Mouse (Mus musculus): Measurements from ENCODE around the gene Kcnn4. TPM values are rescaled to one million over a fixed set of nuclear protein-coding genes. Genes with fewer than 3 reads are reported as not detected.
A peak's percentile ranks its signal among the peaks of the same experiment; 100 is the strongest.

Gene Kcnn4
- polyA plus RNA-seq, 1 experiment from 2014 or later: 3.8 TPM

DNA sequence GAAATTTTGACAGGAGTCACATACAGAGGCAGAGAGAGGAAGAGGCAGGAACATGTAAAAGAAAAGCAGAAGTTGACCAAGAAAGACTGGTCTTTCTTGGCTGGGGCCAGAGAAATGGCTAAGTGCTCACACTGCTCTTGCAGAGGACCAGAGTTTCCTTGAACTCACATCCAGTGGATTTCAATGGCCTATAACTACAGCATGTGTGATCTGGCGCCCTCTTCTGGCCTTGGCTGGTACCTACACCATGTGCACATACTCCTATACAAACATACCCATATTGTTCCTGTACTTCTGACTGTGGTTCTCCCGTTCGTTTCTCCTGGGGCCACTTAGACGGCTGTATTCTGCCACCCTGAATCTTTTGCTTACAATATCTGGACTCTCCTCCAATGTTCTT lies 9.1 kb upstream of the Kcnn4 start:
- Histone ChIP-seq H3K27ac (ENCODE audit: low read depth, low read length) (no peak overlapping the region), H3K9me3 (ENCODE audit: control insufficient read depth, low read length) (peaks cover 3% of the 10 kb centered on the region; the same call in 1 of the 2 replicates), H3K9ac (ENCODE audit: low read length) (no peak overlapping the region), H3K27me3 (ENCODE audit: control insufficient read depth, insufficient read depth, low read length) (no peaks in the 10 kb centered on the region), H3K4me3 (ENCODE audit: low read depth, low read length) (no peak overlapping the region), H3K4me2 (ENCODE audit: low read depth) (no peak overlapping the region), H3K4me1 (ENCODE audit: control insufficient read depth, insufficient read depth, low read length) (no peaks in the 10 kb centered on the region), H3K36me3 (ENCODE audit: control insufficient read depth, insufficient read depth, low read length) (no peaks in the 10 kb centered on the region)
- DNase-seq (ENCODE audit: low spot score) (no peak), ATAC-seq (ENCODE audit: insufficient read depth, low FRiP score, low TSS enrichment) (no peak)
- WGBS: 74% methylated on average over 4 of the region's 4 CpGs

DNA sequence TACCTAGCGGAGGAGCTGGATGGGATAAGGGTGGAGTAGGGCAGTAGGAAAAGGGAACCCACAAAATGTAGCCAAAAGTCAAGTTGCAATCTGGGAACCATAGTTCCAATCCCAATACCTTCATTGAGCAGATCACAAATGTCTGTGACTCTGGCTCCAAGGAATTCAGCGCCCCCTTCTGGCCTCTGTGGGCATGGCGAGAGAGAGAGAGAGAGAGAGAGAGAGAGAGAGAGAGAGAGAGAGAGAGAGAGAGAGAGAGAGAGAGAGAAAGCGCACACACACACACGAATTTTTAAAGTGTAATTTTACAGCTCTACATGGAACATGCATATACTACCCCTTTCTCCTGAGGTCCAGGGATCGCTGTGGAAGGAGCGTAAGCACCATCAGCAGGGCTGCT lies 6.8 kb upstream of the Kcnn4 start:
- ATAC-seq (ENCODE audit: insufficient read depth, low FRiP score, low TSS enrichment) (no peak), DNase-seq (ENCODE audit: low spot score) (peak; percentile 57)
- H3K4me3 ChIP-seq (ENCODE audit: low read depth, low read length): no peak overlapping the region
- H3K27me3 ChIP-seq (ENCODE audit: control insufficient read depth, insufficient read depth, low read length): no peaks in the 10 kb centered on the region
- no peak overlapping the region for H3K4me2 ChIP-seq (ENCODE audit: low read depth)
- no peak overlapping the region for H3K9ac ChIP-seq (ENCODE audit: low read length)
- 30% methylated on average over 7 of the region's 7 CpGs for WGBS
- no peak overlapping the region for H3K27ac ChIP-seq (ENCODE audit: low read depth, low read length)
- no peaks in the 10 kb centered on the region for H3K4me1 ChIP-seq (ENCODE audit: control insufficient read depth, insufficient read depth, low read length)
- H3K9me3 ChIP-seq (ENCODE audit: control insufficient read depth, low read length): no peaks in the 10 kb centered on the region
- no peaks in the 10 kb centered on the region for H3K36me3 ChIP-seq (ENCODE audit: control insufficient read depth, insufficient read depth, low read length)

DNA sequence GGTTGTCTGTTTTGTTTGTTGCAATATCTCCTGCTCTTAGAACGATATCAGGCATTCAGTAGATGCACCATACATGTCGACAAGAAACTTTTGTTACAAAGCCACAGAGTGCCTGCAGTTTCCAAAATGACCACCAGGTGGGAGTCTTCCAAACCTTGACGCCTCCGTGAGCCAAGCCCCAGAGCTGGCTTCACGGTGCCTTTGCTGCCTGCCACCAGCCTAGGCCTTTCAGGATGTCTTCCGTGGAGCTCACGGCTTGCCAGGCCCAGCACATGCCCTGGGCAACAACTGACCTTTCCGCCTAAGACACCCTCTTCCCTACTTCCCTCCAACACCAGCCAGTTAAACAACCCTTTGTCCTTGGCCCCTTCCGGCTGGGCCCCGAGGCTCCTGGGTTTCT lies 5.2 kb upstream of the Kcnn4 start:
- Histone ChIP-seq H3K4me2 (ENCODE audit: low read depth) (no peak overlapping the region), H3K4me3 (ENCODE audit: low read depth, low read length) (no peak overlapping the region), H3K4me1 (ENCODE audit: control insufficient read depth, insufficient read depth, low read length) (no peaks in the 10 kb centered on the region), H3K27ac (ENCODE audit: low read depth, low read length) (no peak overlapping the region), H3K9ac (ENCODE audit: low read length) (no peak overlapping the region), H3K27me3 (ENCODE audit: control insufficient read depth, insufficient read depth, low read length) (no peaks in the 10 kb centered on the region), H3K36me3 (ENCODE audit: control insufficient read depth, insufficient read depth, low read length) (no peaks in the 10 kb centered on the region), H3K9me3 (ENCODE audit: control insufficient read depth, low read length) (no peaks in the 10 kb centered on the region)
- 25% methylated on average over 10 of the region's 10 CpGs for WGBS
- peak; percentile 43 for ATAC-seq (ENCODE audit: insufficient read depth, low FRiP score, low TSS enrichment)
- DNase-seq (ENCODE audit: low spot score): peak; percentile 88

DNA sequence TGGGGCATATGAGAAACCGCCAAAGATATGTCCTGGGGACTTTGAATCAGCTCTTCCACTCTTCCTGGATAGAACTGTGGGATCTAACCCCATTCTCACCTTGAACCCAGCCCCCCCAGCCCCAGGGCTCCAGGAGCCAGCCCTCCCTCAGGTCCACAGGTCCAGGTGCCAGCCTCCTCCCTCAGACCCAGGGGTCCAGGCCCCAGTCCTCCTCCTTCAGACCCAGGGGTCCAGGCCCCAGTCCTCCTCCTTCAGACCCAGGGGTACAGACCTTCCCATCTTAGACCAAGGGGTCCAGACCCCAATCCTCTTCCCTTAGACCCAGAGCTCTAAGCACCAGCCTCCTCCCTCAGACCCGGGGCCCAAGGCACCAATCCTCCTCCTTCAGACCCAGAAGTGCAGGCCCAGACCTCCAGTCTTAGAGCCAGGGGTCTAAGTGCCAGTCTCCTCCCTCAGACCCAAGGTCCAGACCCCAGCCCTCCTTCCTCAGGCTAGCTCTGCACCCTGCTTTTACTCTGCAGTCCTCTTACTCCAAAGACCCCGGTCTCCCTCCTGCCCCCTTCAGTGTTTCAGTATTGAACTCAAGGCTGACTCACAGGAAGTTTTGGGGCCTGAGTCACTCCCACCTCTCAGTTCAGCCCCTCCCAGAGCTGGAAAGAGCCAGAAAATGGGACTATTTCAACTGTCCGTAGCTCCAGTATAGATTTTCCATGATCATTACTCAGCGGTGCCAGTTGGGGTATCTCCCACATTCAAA lies 4.6 kb upstream of the Kcnn4 start:
- Histone ChIP-seq H3K4me3 (ENCODE audit: low read depth, low read length) (no peak overlapping the region), H3K4me2 (ENCODE audit: low read depth) (no peak overlapping the region), H3K27ac (ENCODE audit: low read depth, low read length) (no peak overlapping the region), H3K4me1 (ENCODE audit: control insufficient read depth, insufficient read depth, low read length) (no peaks in the 10 kb centered on the region), H3K36me3 (ENCODE audit: control insufficient read depth, insufficient read depth, low read length) (no peaks in the 10 kb centered on the region), H3K9me3 (ENCODE audit: control insufficient read depth, low read length) (no peaks in the 10 kb centered on the region), H3K27me3 (ENCODE audit: control insufficient read depth, insufficient read depth, low read length) (no peaks in the 10 kb centered on the region), H3K9ac (ENCODE audit: low read length) (no peak overlapping the region)
- 83% methylated on average over 5 of the region's 5 CpGs for WGBS
- ATAC-seq (ENCODE audit: insufficient read depth, low FRiP score, low TSS enrichment) (peak; percentile 36; the same call in 1 of the 2 replicates), DNase-seq (ENCODE audit: low spot score) (no peak)

DNA sequence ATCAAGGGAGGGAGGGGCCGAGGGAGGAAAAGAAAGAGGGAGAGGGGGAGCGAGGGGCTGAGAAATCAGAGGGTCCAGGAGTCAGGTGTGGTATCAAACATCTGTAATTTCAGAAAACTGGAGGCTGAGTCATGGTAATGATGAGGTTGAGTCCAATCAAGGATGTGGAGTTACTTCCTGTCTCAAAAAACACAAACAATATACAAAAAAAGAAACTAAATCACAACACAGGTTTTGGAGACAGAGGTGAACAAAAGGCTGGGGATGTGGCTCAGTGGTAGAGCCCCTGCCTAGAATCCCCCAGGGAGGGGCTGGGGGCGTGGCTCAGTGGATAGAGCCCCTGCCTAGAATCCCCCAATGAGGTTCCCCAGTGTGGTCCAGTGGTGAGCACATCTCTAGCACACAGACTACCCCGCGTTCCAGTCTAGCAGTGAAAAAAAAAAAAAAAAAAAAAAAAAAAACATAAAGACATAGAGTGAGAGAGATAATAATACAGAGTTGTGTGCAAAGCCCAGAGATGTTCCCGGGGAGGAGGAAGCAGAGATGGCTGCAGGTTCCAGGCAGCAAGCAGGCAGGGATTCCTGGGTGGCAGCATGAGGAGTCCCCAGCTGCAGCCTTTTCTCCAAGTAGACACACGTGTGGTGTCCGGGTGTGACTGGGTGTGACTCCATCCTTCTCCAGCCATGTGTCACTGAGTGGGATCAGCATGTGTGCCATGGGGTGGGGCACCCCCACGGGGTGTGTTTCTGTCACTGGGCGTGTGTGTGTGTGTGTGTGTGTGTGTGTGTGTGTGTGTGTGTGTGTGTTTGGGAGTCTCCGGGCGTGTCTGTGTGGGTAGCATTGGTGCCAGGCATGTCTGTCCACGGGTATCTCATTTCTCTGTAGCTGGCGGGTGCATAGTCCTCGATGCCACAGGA lies 3.1 kb upstream of the Kcnn4 start:
- no peak for ATAC-seq (ENCODE audit: insufficient read depth, low FRiP score, low TSS enrichment)
- Histone ChIP-seq H3K36me3 (ENCODE audit: control insufficient read depth, insufficient read depth, low read length) (no peaks in the 10 kb centered on the region), H3K27me3 (ENCODE audit: control insufficient read depth, insufficient read depth, low read length) (no peaks in the 10 kb centered on the region), H3K4me1 (ENCODE audit: control insufficient read depth, insufficient read depth, low read length) (no peaks in the 10 kb centered on the region), H3K9me3 (ENCODE audit: control insufficient read depth, low read length) (no peaks in the 10 kb centered on the region), H3K9ac (ENCODE audit: low read length) (no peak overlapping the region), H3K27ac (ENCODE audit: low read depth, low read length) (no peak overlapping the region), H3K4me2 (ENCODE audit: low read depth) (no peak overlapping the region), H3K4me3 (ENCODE audit: low read depth, low read length) (no peak overlapping the region)
- no peak for DNase-seq (ENCODE audit: low spot score)
- 77% methylated on average over 15 of the region's 15 CpGs for WGBS

DNA sequence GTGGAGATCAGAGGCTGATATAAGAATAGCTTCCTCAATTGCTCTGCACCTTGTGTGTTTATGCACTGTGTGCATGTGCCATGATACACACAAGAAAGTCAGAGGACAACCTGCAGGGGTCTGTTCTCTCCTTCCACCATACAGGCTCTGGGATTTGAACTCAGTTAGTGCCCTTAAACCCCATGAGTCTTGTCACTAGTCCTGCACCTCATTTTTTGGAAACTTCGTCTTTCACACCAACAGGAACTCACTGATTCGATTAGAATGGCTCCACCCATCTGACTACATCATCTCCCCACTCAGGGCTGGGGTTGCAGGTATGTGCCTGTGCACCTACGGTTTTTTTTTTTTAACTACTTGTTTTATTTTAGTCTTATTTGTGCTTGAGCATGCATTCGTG lies 1.8 kb upstream of the Kcnn4 start:
- DNase-seq (ENCODE audit: low spot score) (no peak), ATAC-seq (ENCODE audit: insufficient read depth, low FRiP score, low TSS enrichment) (no peak)
- Histone ChIP-seq H3K4me1 (ENCODE audit: control insufficient read depth, insufficient read depth, low read length) (no peaks in the 10 kb centered on the region), H3K36me3 (ENCODE audit: control insufficient read depth, insufficient read depth, low read length) (no peaks in the 10 kb centered on the region), H3K27me3 (ENCODE audit: control insufficient read depth, insufficient read depth, low read length) (no peaks in the 10 kb centered on the region), H3K27ac (ENCODE audit: low read depth, low read length) (no peak overlapping the region), H3K4me2 (ENCODE audit: low read depth) (no peak overlapping the region), H3K4me3 (ENCODE audit: low read depth, low read length) (no peak overlapping the region), H3K9me3 (ENCODE audit: control insufficient read depth, low read length) (no peaks in the 10 kb centered on the region), H3K9ac (ENCODE audit: low read length) (no peak overlapping the region)
- WGBS: 74% methylated on average over 4 of the region's 4 CpGs

DNA sequence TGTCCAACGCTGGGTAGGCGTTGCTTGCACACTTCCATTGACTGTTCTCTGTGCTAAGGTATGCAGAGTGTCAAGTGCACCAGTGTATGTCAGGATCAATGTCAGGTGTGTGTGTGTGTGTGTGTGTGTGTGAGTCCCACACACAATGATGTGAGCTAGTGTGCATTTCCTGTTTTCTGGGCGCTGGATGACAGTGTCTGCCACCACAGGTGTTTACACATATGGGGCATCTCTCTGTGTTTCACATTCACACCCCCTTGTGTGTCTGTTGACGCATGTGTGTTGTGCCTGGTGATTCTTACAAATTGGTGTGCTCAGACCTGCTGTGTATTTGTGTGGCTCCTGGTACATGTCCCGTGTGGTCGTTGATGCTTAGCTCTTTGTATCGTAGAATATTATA lies 1.1 kb upstream of the Kcnn4 start:
- no peak for ATAC-seq (ENCODE audit: insufficient read depth, low FRiP score, low TSS enrichment)
- WGBS: 91% methylated on average over 7 of the region's 7 CpGs

DNA sequence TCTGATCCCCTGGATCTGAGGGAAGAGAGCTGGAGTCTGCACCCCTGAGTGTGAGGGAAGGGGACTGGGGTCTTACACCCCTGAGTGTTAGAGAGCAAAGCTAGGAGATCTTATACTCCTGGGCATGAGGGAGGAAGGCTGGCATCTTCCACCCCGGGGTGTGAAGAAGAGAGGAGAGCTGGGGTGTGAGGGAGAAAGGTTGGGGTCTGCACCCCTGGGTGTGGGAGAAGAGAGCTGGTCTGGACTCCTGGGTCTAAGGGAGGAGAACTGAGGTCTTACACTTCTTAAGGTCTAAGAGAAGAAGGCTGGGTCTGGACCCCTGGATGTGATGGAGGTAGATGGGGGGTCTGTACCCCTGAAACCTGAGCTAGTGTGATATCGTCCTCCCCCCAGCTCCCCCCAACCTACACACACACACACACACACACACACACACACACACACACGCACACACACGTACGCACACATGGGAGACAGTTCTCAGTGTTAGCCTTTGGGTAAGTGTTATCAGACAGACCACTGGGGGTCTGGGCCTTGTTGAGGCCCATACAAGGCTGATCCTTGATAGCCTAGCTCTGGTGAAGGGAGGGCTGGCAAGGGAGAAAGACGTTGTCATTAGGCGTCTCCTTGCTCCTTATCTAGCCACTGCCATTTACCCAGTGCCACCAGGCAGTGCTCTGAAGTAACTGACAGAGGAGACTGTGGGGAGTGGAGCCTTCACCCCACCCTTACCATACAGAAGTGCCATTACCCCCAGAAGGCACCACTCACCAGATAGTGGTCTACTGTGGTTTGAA lies 1.1 kb downstream of the Kcnn4 start:
- no peak overlapping the region for H3K4me2 ChIP-seq (ENCODE audit: low read depth)
- WGBS: 86% methylated on average over 7 of the region's 7 CpGs
- H3K9ac ChIP-seq (ENCODE audit: low read length): no peak overlapping the region
- no peaks in the 10 kb centered on the region for H3K27me3 ChIP-seq (ENCODE audit: control insufficient read depth, insufficient read depth, low read length)
- ATAC-seq (ENCODE audit: insufficient read depth, low FRiP score, low TSS enrichment) (no peak), DNase-seq (ENCODE audit: low spot score) (no peak)
- 0 out of 2 replicates have a peak, but pooled peaks cover 2% of the 10 kb centered on the region for H3K4me1 ChIP-seq (ENCODE audit: control insufficient read depth, insufficient read depth, low read length)
- H3K27ac ChIP-seq (ENCODE audit: low read depth, low read length): no peak overlapping the region
- 0 out of 2 replicates have a peak overlapping the region, but pooled peaks have one; percentile 10 for H3K4me3 ChIP-seq (ENCODE audit: low read depth, low read length)
- no peaks in the 10 kb centered on the region for H3K36me3 ChIP-seq (ENCODE audit: control insufficient read depth, insufficient read depth, low read length)
- no peaks in the 10 kb centered on the region for H3K9me3 ChIP-seq (ENCODE audit: control insufficient read depth, low read length)

More for the DNA sequence above, 1.1 kb upstream of the Kcnn4 start:
- Histone ChIP-seq H3K36me3 (ENCODE audit: control insufficient read depth, insufficient read depth, low read length) (no peaks in the 10 kb centered on the region), H3K4me2 (ENCODE audit: low read depth) (no peak overlapping the region), H3K27me3 (ENCODE audit: control insufficient read depth, insufficient read depth, low read length) (no peaks in the 10 kb centered on the region), H3K4me3 (ENCODE audit: low read depth, low read length) (no peak overlapping the region), H3K9me3 (ENCODE audit: control insufficient read depth, low read length) (no peaks in the 10 kb centered on the region), H3K4me1 (ENCODE audit: control insufficient read depth, insufficient read depth, low read length) (0 out of 2 replicates have a peak, but pooled peaks cover 2% of the 10 kb centered on the region), H3K27ac (ENCODE audit: low read depth, low read length) (no peak overlapping the region), H3K9ac (ENCODE audit: low read length) (no peak overlapping the region)
- DNase-seq (ENCODE audit: low spot score): no peak

Data from neural tube, embryonic 11.5 days (tissue).